10 mouse cellular contexts compared by ENCODE assay signal in the genomic region with DNA sequence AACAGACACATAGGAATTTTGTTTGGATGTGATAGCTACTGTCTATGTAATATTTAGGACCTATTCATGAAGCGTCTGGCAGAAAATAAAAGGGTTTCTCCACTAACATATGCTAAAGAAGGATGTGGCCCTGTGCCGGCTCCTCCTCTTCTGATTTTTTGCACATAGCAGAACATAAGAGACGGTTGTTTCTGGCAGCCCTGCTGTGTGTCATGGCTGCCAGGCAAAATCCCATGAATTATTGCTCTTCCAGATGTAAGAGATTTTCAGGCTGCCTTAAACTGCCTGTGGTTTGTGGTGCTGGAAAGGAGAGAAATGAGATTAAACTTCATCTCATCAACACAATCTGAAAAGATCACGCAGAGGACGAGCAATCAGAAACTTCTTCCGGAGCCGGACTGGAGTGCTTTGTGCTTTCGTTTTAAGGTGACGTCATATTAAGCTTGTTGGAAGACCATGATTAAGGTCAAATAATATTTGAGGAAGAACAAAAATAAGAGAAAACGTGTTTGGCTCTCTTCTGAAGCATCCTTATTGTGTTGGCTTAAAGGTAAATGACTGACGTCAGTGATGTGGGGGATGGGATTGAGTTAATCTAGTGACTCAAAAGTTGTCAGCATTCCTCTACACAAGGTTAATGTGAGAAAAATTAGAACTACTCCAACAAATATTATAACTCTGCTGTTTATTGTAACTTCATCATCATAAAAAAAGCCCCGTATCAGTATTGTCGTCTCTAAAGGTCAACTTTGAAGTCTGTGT.
DNase-seq lines count a peak whose midpoint lies in the region; ATAC-seq and TF ChIP-seq lines count a peak whose summit lies in the region.
"Had no signal": no experiment of that assay in that cellular context is flagged by ENCODE, and none has a peak within 500 bp of the region (broad histone marks: within the 10 kb centered on the region; RNA-seq: fewer than 3 reads in every experiment).

No protein-coding gene starts in this region.

- no peaks in the 10 kb centered on the region for H3K27me3 ChIP-seq in forebrain, embryonic 15.5 days
- H3K27me3 ChIP-seq in forebrain, embryonic 11.5 days (ENCODE audit: control insufficient read depth, insufficient read depth, low read length), result no peaks in the 10 kb centered on the region
- no peaks in the 10 kb centered on the region for H3K27me3 ChIP-seq in liver, postnatal 0 days (ENCODE audit: insufficient read depth, low read length)
- H3K27me3 ChIP-seq in embryonic facial prominence, embryonic 15.5 days, result no peaks in the 10 kb centered on the region
- no peaks in the 10 kb centered on the region for H3K27me3 ChIP-seq in neural tube, embryonic 13.5 days
- no peaks in the 10 kb centered on the region for H3K27me3 ChIP-seq in heart, embryonic 12.5 days (replicated peaks)

- H3K9ac ChIP-seq in forebrain, embryonic 15.5 days (replicated peaks), result no peak overlapping the region
- H3K9ac ChIP-seq in forebrain, embryonic 11.5 days (ENCODE audit: low read length), result no peak overlapping the region
- H3K9ac ChIP-seq in liver, postnatal 0 days (replicated peaks), result no peak overlapping the region
- H3K9ac ChIP-seq in embryonic facial prominence, embryonic 15.5 days, result no peak overlapping the region
- no peak overlapping the region; the same call in 1 of the 2 replicates for H3K9ac ChIP-seq in neural tube, embryonic 13.5 days
- no peak overlapping the region for H3K9ac ChIP-seq in heart, embryonic 12.5 days

- no peak for DNase-seq in forebrain, embryonic 11.5 days (ENCODE audit: low spot score)
- peak; percentile 4 for DNase-seq in liver
- no peak for DNase-seq in liver, postnatal 0 days
- DNase-seq in c-Kit-positive CD71-positive TER-119-positive erythroid progenitor cells, embryonic 14.5 days (ENCODE audit: low spot score), result no peak
- DNase-seq: heart, postnatal 4 days had no signal

- 80% methylated on average over 13 of the region's 13 CpGs for WGBS in forebrain, embryonic 15.5 days
- 86% methylated on average over 13 of the region's 13 CpGs for WGBS in forebrain, embryonic 11.5 days
- WGBS in liver, postnatal 0 days (ENCODE audit: insufficient replicate concordance), result 77% methylated on average over 13 of the region's 13 CpGs
- WGBS in embryonic facial prominence, embryonic 15.5 days, result 48% methylated on average over 13 of the region's 13 CpGs
- 58% methylated on average over 13 of the region's 13 CpGs for WGBS in neural tube, embryonic 13.5 days
- WGBS in heart, embryonic 12.5 days, result 78% methylated on average over 13 of the region's 13 CpGs

- no peak overlapping the region for H3K4me3 ChIP-seq in forebrain, embryonic 15.5 days
- H3K4me3 ChIP-seq in forebrain, embryonic 11.5 days (ENCODE audit: low read depth, low read length), result no peak overlapping the region
- H3K4me3 ChIP-seq in liver, postnatal 0 days (ENCODE audit: low read depth, low read length), result no peak overlapping the region
- peak overlapping the region; percentile 26 for H3K4me3 ChIP-seq in embryonic facial prominence, embryonic 15.5 days (replicated peaks)
- no peak overlapping the region for H3K4me3 ChIP-seq in neural tube, embryonic 13.5 days
- no peak overlapping the region for H3K4me3 ChIP-seq in heart, embryonic 12.5 days
- H3K4me3 ChIP-seq: erythroblast, embryonic 14.5 days had no signal

- TF ChIP-seq EP300 in liver, postnatal 0 days (IDR thresholded peaks at IDR 0.05; ENCODE audit: low read depth), result no peak

- 0 out of 2 replicates have a peak, but pooled peaks cover 4% of the 10 kb centered on the region for H3K4me1 ChIP-seq in forebrain, embryonic 15.5 days
- H3K4me1 ChIP-seq in forebrain, embryonic 11.5 days (replicated peaks; ENCODE audit: control insufficient read depth, insufficient read depth, low read length), result no peaks in the 10 kb centered on the region
- H3K4me1 ChIP-seq in liver, postnatal 0 days (ENCODE audit: insufficient read depth), result no peaks in the 10 kb centered on the region
- no peaks in the 10 kb centered on the region for H3K4me1 ChIP-seq in embryonic facial prominence, embryonic 15.5 days
- H3K4me1 ChIP-seq in neural tube, embryonic 13.5 days (replicated peaks), result peaks cover 14% of the 10 kb centered on the region
- no peaks in the 10 kb centered on the region for H3K4me1 ChIP-seq in heart, embryonic 12.5 days (replicated peaks)

- no peaks in the 10 kb centered on the region for H3K9me3 ChIP-seq in forebrain, embryonic 15.5 days
- no peaks in the 10 kb centered on the region for H3K9me3 ChIP-seq in forebrain, embryonic 11.5 days (ENCODE audit: control insufficient read depth, low read length)
- no peaks in the 10 kb centered on the region for H3K9me3 ChIP-seq in liver, postnatal 0 days (ENCODE audit: low read length)
- H3K9me3 ChIP-seq in embryonic facial prominence, embryonic 15.5 days (replicated peaks), result no peaks in the 10 kb centered on the region
- H3K9me3 ChIP-seq in neural tube, embryonic 13.5 days, result no peaks in the 10 kb centered on the region
- no peaks in the 10 kb centered on the region for H3K9me3 ChIP-seq in heart, embryonic 12.5 days (replicated peaks)

- H3K27ac ChIP-seq in forebrain, embryonic 15.5 days (replicated peaks), result no peak overlapping the region
- no peak overlapping the region for H3K27ac ChIP-seq in forebrain, embryonic 11.5 days (ENCODE audit: low read depth, low read length)
- no peak overlapping the region for H3K27ac ChIP-seq in liver, postnatal 0 days (ENCODE audit: low read depth)
- 0 out of 2 replicates have a peak overlapping the region, but pooled peaks have one; percentile 79 for H3K27ac ChIP-seq in embryonic facial prominence, embryonic 15.5 days (replicated peaks)
- H3K27ac ChIP-seq in neural tube, embryonic 13.5 days (replicated peaks), result 0 out of 2 replicates have a peak overlapping the region, but pooled peaks have one; percentile 10
- no peak overlapping the region for H3K27ac ChIP-seq in heart, embryonic 12.5 days (ENCODE audit: poor library complexity, severe bottlenecking)

- H3K4me2 ChIP-seq in forebrain, embryonic 15.5 days (replicated peaks), result no peak overlapping the region
- H3K4me2 ChIP-seq in forebrain, embryonic 11.5 days (ENCODE audit: low read depth, low read length, severe bottlenecking), result no peak overlapping the region
- no peak overlapping the region for H3K4me2 ChIP-seq in liver, postnatal 0 days (ENCODE audit: low read depth, low read length)
- H3K4me2 ChIP-seq in embryonic facial prominence, embryonic 15.5 days (replicated peaks), result peak overlapping the region; percentile 34
- H3K4me2 ChIP-seq in neural tube, embryonic 13.5 days, result peak overlapping the region; percentile 24; the same call in 1 of the 2 replicates
- H3K4me2 ChIP-seq in heart, embryonic 12.5 days, result no peak overlapping the region

- TF ChIP-seq CTCF in liver, postnatal 0 days (IDR thresholded peaks at IDR 0.05; ENCODE audit: low read depth), result no peak

- ATAC-seq in forebrain, embryonic 15.5 days (replicated peaks), result peak; percentile 43
- ATAC-seq in forebrain, embryonic 11.5 days (replicated peaks; ENCODE audit: low FRiP score), result no peak
- no peak for ATAC-seq in liver, postnatal 0 days
- ATAC-seq in embryonic facial prominence, embryonic 15.5 days (ENCODE audit: insufficient number of reproducible peaks, low FRiP score, low TSS enrichment, low read depth), result peak; percentile 43; the same call in 1 of the 2 replicates
- 0 out of 2 replicates have a peak, but pooled peaks have one; percentile 67 for ATAC-seq in neural tube, embryonic 13.5 days (ENCODE audit: low read depth)
- no peak for ATAC-seq in heart, embryonic 12.5 days (ENCODE audit: insufficient number of reproducible peaks, low FRiP score)

- no peaks in the 10 kb centered on the region for H3K36me3 ChIP-seq in forebrain, embryonic 15.5 days
- no peaks in the 10 kb centered on the region for H3K36me3 ChIP-seq in forebrain, embryonic 11.5 days (ENCODE audit: control insufficient read depth, insufficient read depth, low read length)
- H3K36me3 ChIP-seq in liver, postnatal 0 days (replicated peaks; ENCODE audit: insufficient read depth, low read length), result no peaks in the 10 kb centered on the region
- H3K36me3 ChIP-seq in embryonic facial prominence, embryonic 15.5 days, result no peaks in the 10 kb centered on the region
- no peaks in the 10 kb centered on the region for H3K36me3 ChIP-seq in neural tube, embryonic 13.5 days
- H3K36me3 ChIP-seq in heart, embryonic 12.5 days, result no peaks in the 10 kb centered on the region

Comparison
In these comparisons a context has a peak if more than half of its experiments do, and no peak if none do; other contexts are left out.
1. ATAC-seq: peak in forebrain, embryonic 15.5 days (single experiment), embryonic facial prominence, embryonic 15.5 days (single experiment) and neural tube, embryonic 13.5 days (single experiment); none in forebrain, embryonic 11.5 days (single experiment), liver, postnatal 0 days (single experiment) and heart, embryonic 12.5 days (single experiment).
2. H3K27ac ChIP-seq: peak in embryonic facial prominence, embryonic 15.5 days (single experiment) and neural tube, embryonic 13.5 days (single experiment); none in forebrain, embryonic 15.5 days (single experiment), forebrain, embryonic 11.5 days (single experiment), liver, postnatal 0 days (single experiment) and heart, embryonic 12.5 days (single experiment).
3. H3K4me2 ChIP-seq: peak in embryonic facial prominence, embryonic 15.5 days (single experiment) and neural tube, embryonic 13.5 days (single experiment); none in forebrain, embryonic 15.5 days (single experiment), forebrain, embryonic 11.5 days (single experiment), liver, postnatal 0 days (single experiment) and heart, embryonic 12.5 days (single experiment).